Mouse (Mus musculus) lung, postnatal 36 days (tissue): ENCODE measurements around the gene Gm4924.
A peak's percentile ranks its signal among the peaks of the same experiment; 100 is the strongest.

Experiments used
- DNase-seq: peaks from one replicate; pipeline ENCODE4 v3.0.0; 2022; ENCODE audit warnings: mixed read lengths

Gene Gm4924

GRCm38 (mm10) chr10:82354083-82355010, at the start of gene Gm4924:
Gm4924 (plus strand) TSS chr10:82354255.
- DNase-seq, result peak; percentile 90

GRCm38 (mm10) chr10:82316482-82316881, 37.6 kb upstream of the Gm4924 start, which contains the start of gene 4932415D10Rik:
4932415D10Rik (minus strand) TSS chr10:82316582.
- DNase-seq, result no peak

- DNase-seq, result no peak
These were observed 33.9 kb upstream of the Gm4924 start for GRCm38 (mm10) chr10:82320134-82320533.

GRCm38 (mm10) chr10:82329826-82330225, 24.2 kb upstream of the Gm4924 start:
- DNase-seq, result no peak

GRCm38 (mm10) chr10:82355401-82355800, 1.3 kb downstream of the Gm4924 start:
- no peak for DNase-seq

- no peak for DNase-seq
These were observed 7.9 kb downstream of the Gm4924 start for GRCm38 (mm10) chr10:82361911-82362310.

- no peak for DNase-seq
These were observed 28.9 kb downstream of the Gm4924 start for GRCm38 (mm10) chr10:82382992-82383391.

- no peak for DNase-seq
These were observed 55.5 kb downstream of the Gm4924 start for GRCm38 (mm10) chr10:82409511-82409910.

- no peak for DNase-seq
These were observed 69.6 kb downstream of the Gm4924 start for GRCm38 (mm10) chr10:82423631-82424030.
